Mouse (Mus musculus) MEL (cell line): Measurements from ENCODE around the gene Mfsd2a. TPM values are rescaled to one million over a fixed set of nuclear protein-coding genes. Genes with fewer than 3 reads are reported as not detected.
A peak's percentile ranks its signal among the peaks of the same experiment; 100 is the strongest.

Experiments used
- DNase-seq: peaks from one replicate; pipeline ENCODE4 v3.0.0; 2011; ENCODE audit warnings: low read depth, low spot score
- H3K27ac ChIP-seq: 2 replicates; pipeline ENCODE4 v1.5.1; 2012; ENCODE audit warnings: low read depth, mild to moderate bottlenecking, control low read depth, low read length, moderate library complexity; ENCODE audit not compliant: control insufficient read depth
- H3K27me3 ChIP-seq, 2 experiments: fragments of 150-350 bp in 1 of 2; sonication (generic) in 1 of 2; 2 replicates each; pipeline ENCODE4 v1.6.1; 2012; ENCODE audit warnings: low read length in 2 of 2, mild to moderate bottlenecking in 2 of 2, improper control_type of control experiment in 1 of 2, moderate library complexity in 1 of 2; ENCODE audit not compliant: insufficient read depth in 2 of 2, control insufficient read depth in 1 of 2
- H3K36me3 ChIP-seq, 2 experiments: 2 replicates each; pipeline ENCODE4 v1.6.1; 2012 to 2014; ENCODE audit warnings: low read length in 2 of 2, improper control_type of control experiment in 1 of 2, inconsistent platforms in 1 of 2, mild to moderate bottlenecking in 1 of 2; ENCODE audit not compliant: insufficient read depth in 2 of 2, control insufficient read depth in 1 of 2
- H3K4me1 ChIP-seq, 2 experiments: fragments of 150-350 bp in 1 of 2; sonication (generic) in 1 of 2; 2 replicates each; pipeline ENCODE4 v1.6.1; 2012; ENCODE audit warnings: low read length in 2 of 2, improper control_type of control experiment in 1 of 2, mild to moderate bottlenecking in 1 of 2; ENCODE audit not compliant: insufficient read depth in 2 of 2, control insufficient read depth in 1 of 2
- H3K4me3 ChIP-seq, 2 experiments: fragments of 150-350 bp in 1 of 2; sonication (generic) in 1 of 2; 2 replicates each; pipeline ENCODE4 v1.5.1; 2012; ENCODE audit warnings: low read depth in 2 of 2, low read length in 2 of 2, mild to moderate bottlenecking in 2 of 2, moderate library complexity in 2 of 2, control low read depth in 1 of 2, improper control_type of control experiment in 1 of 2; ENCODE audit not compliant: control insufficient read depth in 1 of 2, insufficient read depth in 1 of 2
- H3K79me2 ChIP-seq: 2 replicates; pipeline ENCODE4 v1.6.1; 2012; ENCODE audit warnings: mild to moderate bottlenecking, low read length, moderate library complexity; ENCODE audit not compliant: control insufficient read depth, poor library complexity, insufficient read depth
- H3K9ac ChIP-seq: 2 replicates; pipeline ENCODE4 v1.6.1; 2012; ENCODE audit warnings: low read depth, mild to moderate bottlenecking, control low read depth, low read length, moderate library complexity; ENCODE audit not compliant: control insufficient read depth, poor library complexity, severe bottlenecking
- H3K9me3 ChIP-seq: fragments of 150-350 bp; sonication (generic); replicated peaks from 2 replicates; pipeline ENCODE4 v1.6.1; 2012; ENCODE audit warnings: mild to moderate bottlenecking, low read length, improper control_type of control experiment, moderate library complexity; ENCODE audit not compliant: insufficient read depth
- ETS1 ChIP-seq: IDR thresholded peaks from 2 replicates; pipeline ENCODE4 v1.6.1; 2012; ENCODE audit warnings: low read depth, mild to moderate bottlenecking, inconsistent platforms, low read length, improper control_type of control experiment, moderate library complexity
- HCFC1 ChIP-seq: IDR thresholded peaks from 2 replicates; pipeline ENCODE4 v1.6.1; 2012; ENCODE audit warnings: low read depth, mild to moderate bottlenecking, inconsistent platforms, low read length, improper control_type of control experiment, moderate library complexity
- MAX ChIP-seq: IDR thresholded peaks from 2 replicates; pipeline ENCODE4 v1.6.1; 2011; ENCODE audit warnings: low read length, improper control_type of control experiment
- MXI1 ChIP-seq: IDR thresholded peaks from 2 replicates; pipeline ENCODE4 v1.6.1; 2011; ENCODE audit warnings: mild to moderate bottlenecking, low read depth, low read length, improper control_type of control experiment
- MYC ChIP-seq: IDR thresholded peaks from 2 replicates; pipeline ENCODE4 v1.6.1; 2011; ENCODE audit warnings: low read depth, mild to moderate bottlenecking, low read length, improper control_type of control experiment, moderate library complexity
- RCOR1 ChIP-seq: IDR thresholded peaks from 2 replicates; pipeline ENCODE4 v1.6.1; 2012; ENCODE audit warnings: low read depth, mild to moderate bottlenecking, inconsistent platforms, low read length, improper control_type of control experiment
- SIN3A ChIP-seq: IDR thresholded peaks from 2 replicates; pipeline ENCODE4 v1.6.1; 2012; ENCODE audit warnings: low read length, improper control_type of control experiment, inconsistent platforms
- TBP ChIP-seq: IDR thresholded peaks from 2 replicates; pipeline ENCODE4 v1.8.0; 2011; ENCODE audit warnings: low read depth, low read length, improper control_type of control experiment
- TCF12 ChIP-seq: IDR thresholded peaks from 2 replicates; pipeline ENCODE4 v1.6.1; 2014; ENCODE audit warnings: low read depth, mild to moderate bottlenecking, inconsistent platforms, low read length, improper control_type of control experiment, moderate library complexity
- UBTF ChIP-seq: IDR thresholded peaks from 2 replicates; pipeline ENCODE4 v1.6.1; 2012; ENCODE audit warnings: low read depth, mild to moderate bottlenecking, inconsistent platforms, low read length, improper control_type of control experiment, moderate library complexity, borderline replicate concordance; ENCODE audit not compliant: insufficient read depth
- USF2 ChIP-seq, 2 experiments: IDR thresholded peaks; 2 replicates each; pipeline ENCODE4 v1.6.1; 2011 to 2012; ENCODE audit warnings: improper control_type of control experiment in 2 of 2, low read length in 2 of 2, borderline replicate concordance in 1 of 2, inconsistent platforms in 1 of 2, low read depth in 1 of 2, mild to moderate bottlenecking in 1 of 2; ENCODE audit not compliant: insufficient read depth in 1 of 2
- ZC3H11A ChIP-seq: IDR thresholded peaks from 2 replicates; pipeline ENCODE4 v1.6.1; 2012; ENCODE audit warnings: low read depth, mild to moderate bottlenecking, inconsistent platforms, low read length, improper control_type of control experiment
- polyA plus RNA-seq, 2 experiments: library from polyadenylated mRNA; stranded (reverse) in 1 of 2; unstranded in 1 of 2; fragments of >175 nt in 1 of 2; fragments of >200 nt in 1 of 2; gene quantifications; 2 replicates each; pipeline versions ENCODE4 v1.2.1 to v1.2.4; 2012; ENCODE audit warnings: low replicate concordance in 2 of 2, low read depth in 1 of 2; ENCODE audit not compliant: insufficient read length in 2 of 2, insufficient read depth in 1 of 2, missing spikeins in 1 of 2
- total RNA-seq: library from RNA; depleted of rRNA; stranded (reverse); fragments of 300-350 nt; gene quantifications from 2 replicates; pipeline ENCODE4 v1.2.3, GENCODE M21; 2012

Mfsd2a gene
- total and polyA plus RNA-seq, 3 experiments, result 8.8 to 14.3 TPM; not detected in 1

GRCm38 (mm10) chr4:122961589-122961988 is 601 bp upstream of the Mfsd2a start:
- Histone ChIP-seq H3K4me3 (peak overlapping the region; percentile 72 to 89), H3K27me3 (no peaks in the 10 kb centered on the region), H3K4me1 (peaks cover 0 to 22% of the 10 kb centered on the region in 2 experiments; a peak in 3 of 4 replicates), H3K36me3 (peaks cover 0 to 15% of the 10 kb centered on the region in 2 experiments; a peak in 2 of 4 replicates), H3K79me2 (peaks cover 5% of the 10 kb centered on the region), H3K27ac (peak overlapping the region; percentile 26), H3K9ac (peak overlapping the region; percentile 73), H3K9me3 (no peaks in the 10 kb centered on the region)
- TF ChIP-seq TCF12 (0 out of 2 replicates have a peak, but pooled peaks have one; percentile 22), HCFC1 (no peak), USF2 (IDR thresholded peaks at IDR 0.05; ENCODE audit: borderline replicate concordance in 1 of 2, insufficient read depth in 1 of 2, low read depth in 1 of 2, low read length in 2 of 2) (no peak)
- DNase-seq, result no peak

- H3K9ac ChIP-seq, result peak overlapping the region; percentile 73
- H3K4me3 ChIP-seq, result peak overlapping the region; percentile 72 to 89
- no peaks in the 10 kb centered on the region for H3K27me3 ChIP-seq
- peaks cover 0 to 24% of the 10 kb centered on the region in 2 experiments; a peak in 3 of 4 replicates for H3K4me1 ChIP-seq
- no peak; the same call in 1 of the 2 replicates for TF ChIP-seq ETS1
- no peak for TF ChIP-seq RCOR1
- peak; percentile 33; the same call in 1 of the 2 replicates for TF ChIP-seq TBP
- TF ChIP-seq SIN3A, result peak; percentile 41; the same call in 1 of the 2 replicates
- peak; percentile 62 for TF ChIP-seq MAX
- TF ChIP-seq ZC3H11A, result no peak
- TF ChIP-seq MXI1, result peak; percentile 86
- TF ChIP-seq MYC, result peak; percentile 92
- TF ChIP-seq, all 39 proteins: peak for 5
- Histone ChIP-seq H3K9me3 (no peaks in the 10 kb centered on the region), H3K27ac (peak overlapping the region; percentile 39), H3K36me3 (peaks cover 0 to 19% of the 10 kb centered on the region in 2 experiments; a peak in 2 of 4 replicates), H3K79me2 (peaks cover 5% of the 10 kb centered on the region)
- peak; percentile 86 for DNase-seq
Measured at GRCm38 (mm10) chr4:122960321-122961099, 478 bp downstream of the Mfsd2a start.

GRCm38 (mm10) chr4:122959816-122960215 is 1.2 kb downstream of the Mfsd2a start:
- no peak overlapping the region for H3K27ac ChIP-seq
- TF ChIP-seq ETS1 (0 out of 2 replicates have a peak, but pooled peaks have one; percentile 14), UBTF (no peak)
- H3K36me3 ChIP-seq, result peaks cover 0 to 23% of the 10 kb centered on the region in 2 experiments; a peak in 2 of 4 replicates
- peak overlapping the region; percentile 72 to 89 for H3K4me3 ChIP-seq
- peak overlapping the region; percentile 73 for H3K9ac ChIP-seq
- H3K79me2 ChIP-seq, result peaks cover 5% of the 10 kb centered on the region
- DNase-seq, result no peak
- no peaks in the 10 kb centered on the region for H3K27me3 ChIP-seq
- H3K9me3 ChIP-seq, result no peaks in the 10 kb centered on the region
- H3K4me1 ChIP-seq, result peaks cover 1 to 28% of the 10 kb centered on the region in 2 experiments
